Mouse (Mus musculus): Measurements from ENCODE around the gene Ranbp3l.
"Not testable (repeated sequence)": the region's sequence is repeated elsewhere in the genome, so short reads cannot be mapped to it uniquely, and the experiment has no call there.

The Ranbp3l gene

GRCm38 (mm10) chr15:8967573-8968228, at the start of gene Ranbp3l:
Gene Ranbp3l, plus strand, starts transcription at chr15:8967949.
- no peak for DNase-seq (ENCODE audit: extremely low read depth, low read depth)

GRCm38 (mm10) chr15:8930061-8930460, 37.7 kb upstream of the Ranbp3l start:
- no peak for DNase-seq (ENCODE audit: extremely low read depth, low read depth)

- DNase-seq (ENCODE audit: extremely low read depth, low read depth): no peak
Measured at GRCm38 (mm10) chr15:8936911-8937310, 30.8 kb upstream of the Ranbp3l start.

- no peak for DNase-seq (ENCODE audit: extremely low read depth, low read depth)
Measured at GRCm38 (mm10) chr15:8940861-8941260, 26.9 kb upstream of the Ranbp3l start.

DNA sequence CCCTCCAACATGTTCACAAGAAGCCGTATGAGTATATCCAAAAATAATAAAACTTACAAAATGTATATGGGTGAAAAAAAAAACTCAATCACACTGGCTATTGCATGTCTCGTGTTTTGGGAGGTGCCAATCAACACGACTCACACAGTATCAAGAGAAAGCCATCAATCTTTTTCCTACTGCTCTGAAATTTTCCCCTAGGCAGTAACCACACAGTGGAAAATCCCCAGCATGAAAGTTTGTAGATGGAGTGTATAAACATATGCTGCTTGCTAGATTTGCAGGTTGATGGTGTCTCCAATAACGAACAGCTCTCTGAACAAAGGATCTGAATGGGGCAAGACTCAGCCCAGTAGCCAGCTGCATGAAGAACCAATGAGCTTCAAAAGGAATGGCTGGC, 16.9 kb upstream of the Ranbp3l start:
- no peak for DNase-seq (ENCODE audit: extremely low read depth, low read depth)

DNA sequence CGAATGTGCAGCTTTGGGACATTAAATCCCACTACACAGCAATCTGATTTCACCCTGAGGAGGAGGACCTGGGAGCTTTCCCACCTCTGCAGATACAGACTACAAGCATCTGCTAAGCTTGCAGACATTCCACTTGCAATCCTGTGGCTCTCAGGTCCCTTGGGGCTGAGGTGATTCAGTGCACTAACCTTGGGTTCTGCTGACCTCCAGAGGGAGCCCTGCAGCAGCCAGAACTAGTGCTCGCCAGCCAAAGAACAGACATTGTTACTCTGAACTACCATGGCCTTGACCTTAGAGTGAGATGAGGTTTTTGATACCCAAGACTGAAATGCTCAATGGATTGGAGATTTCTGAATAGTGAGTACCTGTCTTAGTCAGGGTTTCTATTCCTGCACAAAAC, 4.4 kb upstream of the Ranbp3l start:
- no peak for DNase-seq (ENCODE audit: extremely low read depth, low read depth)

GRCm38 (mm10) chr15:8968229-8968595, 463 bp downstream of the Ranbp3l start:
- no peak for DNase-seq (ENCODE audit: extremely low read depth, low read depth)

- DNase-seq (ENCODE audit: extremely low read depth, low read depth): no peak
Measured at GRCm38 (mm10) chr15:8969061-8969635, 1.4 kb downstream of the Ranbp3l start.

DNA sequence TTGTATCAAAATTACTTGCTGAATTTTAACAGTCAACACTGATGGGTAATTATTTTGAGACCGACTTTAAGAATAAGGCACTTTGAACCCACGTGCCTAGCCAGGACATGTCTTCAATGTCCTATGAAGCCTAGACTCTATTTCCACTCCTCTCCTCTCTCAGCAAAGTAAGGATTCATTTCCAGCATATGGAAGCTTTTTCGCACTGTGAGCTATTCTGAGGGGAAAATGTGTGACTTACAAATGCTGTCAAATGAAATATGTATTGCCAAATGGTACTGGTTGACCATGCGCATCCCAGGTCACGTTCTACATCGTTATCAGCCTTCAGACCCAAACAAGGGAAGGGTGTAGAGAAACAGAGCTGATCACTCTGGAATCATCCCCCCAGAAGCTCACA, 23.5 kb downstream of the Ranbp3l start:
- DNase-seq (ENCODE audit: extremely low read depth, low read depth): no peak

GRCm38 (mm10) chr15:8991859-8992838, 24.4 kb downstream of the Ranbp3l start:
- peak; percentile 40 for DNase-seq (ENCODE audit: extremely low read depth, low read depth)

GRCm38 (mm10) chr15:8994608-8995277, 27.0 kb downstream of the Ranbp3l start:
- no peak for DNase-seq (ENCODE audit: extremely low read depth, low read depth)

- no peak for DNase-seq (ENCODE audit: extremely low read depth, low read depth)
Measured at GRCm38 (mm10) chr15:8995490-8995889, 27.7 kb downstream of the Ranbp3l start.

DNA sequence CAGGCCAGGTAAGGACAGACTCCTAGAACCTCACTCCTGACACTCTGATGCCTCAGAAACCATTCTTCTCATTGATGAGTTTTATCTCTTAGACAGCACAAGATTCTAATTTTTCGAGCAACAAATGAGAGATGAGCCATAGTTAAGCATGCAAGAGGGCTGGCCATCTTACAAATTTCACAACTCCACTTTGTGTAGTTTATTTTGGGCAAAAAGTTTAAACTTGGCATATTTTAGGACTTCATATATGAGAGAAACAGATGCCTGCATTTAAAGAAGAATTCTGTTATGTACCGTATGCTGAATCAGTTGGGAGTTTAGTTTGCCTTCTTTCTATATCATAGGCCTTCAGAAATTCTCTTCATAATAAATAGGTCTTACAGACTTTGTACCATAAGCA, 35.0 kb downstream of the Ranbp3l start:
- no peak for DNase-seq (ENCODE audit: extremely low read depth, low read depth)

DNA sequence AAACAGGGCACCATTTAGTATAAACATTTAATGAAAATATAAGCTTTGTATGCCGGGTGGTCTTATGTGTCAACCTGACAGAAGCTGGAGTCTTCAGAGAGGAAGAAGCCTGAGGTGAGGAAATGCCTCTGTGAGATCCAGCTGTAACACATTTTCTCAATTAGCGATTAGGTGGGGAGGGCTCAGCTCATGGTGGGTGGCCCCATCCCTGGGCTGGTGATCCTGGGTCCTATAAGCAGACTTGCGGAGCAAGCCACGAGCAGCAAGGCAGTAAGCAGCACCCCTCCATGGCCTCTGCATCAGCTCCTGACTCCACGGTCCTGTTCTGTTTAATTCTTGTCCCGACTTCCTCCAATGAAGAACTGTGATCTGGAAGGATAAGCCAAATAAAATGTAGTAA, 41.4 kb downstream of the Ranbp3l start:
- no peak for DNase-seq (ENCODE audit: extremely low read depth, low read depth)

DNA sequence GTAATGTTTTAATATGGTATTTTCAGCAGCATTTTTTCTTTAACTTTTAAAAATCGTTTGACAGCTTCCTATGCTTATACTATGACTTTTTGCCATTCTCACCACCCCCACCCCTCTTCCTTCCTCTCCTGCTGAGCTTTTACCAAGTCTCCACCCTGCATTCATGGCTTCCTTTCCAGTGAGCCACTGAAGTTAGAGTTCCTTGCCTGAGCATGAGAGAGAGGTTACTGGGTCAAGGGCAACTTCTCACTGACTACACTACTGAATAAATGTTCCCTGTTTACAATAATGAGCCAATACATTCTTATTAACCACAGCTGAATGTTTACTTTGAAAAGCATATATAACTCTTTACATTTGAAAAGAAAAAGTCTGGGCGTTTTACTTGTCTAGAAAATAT, 46.8 kb downstream of the Ranbp3l start:
- DNase-seq (ENCODE audit: extremely low read depth, low read depth): no peak

- DNase-seq (ENCODE audit: extremely low read depth, low read depth): not testable (repeated sequence)
Measured at GRCm38 (mm10) chr15:9015496-9015895, 47.7 kb downstream of the Ranbp3l start.

DNA sequence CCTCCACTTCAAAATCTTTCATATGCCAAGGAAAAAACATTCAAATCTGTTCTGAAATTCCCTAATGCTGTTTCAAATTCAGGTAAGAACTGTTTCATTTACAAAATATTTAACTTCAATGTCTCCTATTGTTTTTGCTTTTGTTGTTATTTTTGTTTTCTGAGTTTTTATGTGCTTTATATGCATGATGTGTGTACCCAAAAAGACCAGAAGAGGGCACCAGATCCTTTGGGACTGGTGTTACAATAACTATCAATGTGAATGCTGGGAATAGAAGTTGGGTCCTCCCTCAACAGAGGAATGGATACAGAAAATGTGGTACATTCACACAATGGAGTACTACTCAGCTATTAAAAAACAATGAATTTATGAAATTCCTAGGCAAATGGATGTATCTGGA, 88.0 kb downstream of the Ranbp3l start:
- no peak for DNase-seq (ENCODE audit: extremely low read depth, low read depth)

DNA sequence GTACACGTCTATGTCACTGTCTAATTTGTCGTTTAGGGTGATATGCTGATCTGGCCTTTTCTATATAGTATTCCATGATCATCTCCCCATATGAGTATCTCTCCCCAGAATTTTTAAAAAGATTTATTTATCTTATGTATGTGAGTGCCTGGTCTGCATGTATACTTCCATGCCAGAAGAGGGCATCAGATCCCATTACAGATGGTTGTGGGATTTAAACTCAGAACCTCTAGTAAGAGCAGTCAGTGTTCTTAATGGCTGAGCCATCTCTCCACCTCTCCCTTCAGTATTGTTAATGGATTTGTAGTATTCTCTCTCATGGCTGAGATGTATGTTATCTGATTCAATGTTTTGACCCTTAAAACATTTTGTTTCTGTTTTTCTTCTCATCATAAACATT, 92.1 kb downstream of the Ranbp3l start:
- DNase-seq (ENCODE audit: extremely low read depth, low read depth): no peak

GRCm38 (mm10) chr15:9061150-9061882, 93.6 kb downstream of the Ranbp3l start:
- no peak for DNase-seq (ENCODE audit: extremely low read depth, low read depth)

DNA sequence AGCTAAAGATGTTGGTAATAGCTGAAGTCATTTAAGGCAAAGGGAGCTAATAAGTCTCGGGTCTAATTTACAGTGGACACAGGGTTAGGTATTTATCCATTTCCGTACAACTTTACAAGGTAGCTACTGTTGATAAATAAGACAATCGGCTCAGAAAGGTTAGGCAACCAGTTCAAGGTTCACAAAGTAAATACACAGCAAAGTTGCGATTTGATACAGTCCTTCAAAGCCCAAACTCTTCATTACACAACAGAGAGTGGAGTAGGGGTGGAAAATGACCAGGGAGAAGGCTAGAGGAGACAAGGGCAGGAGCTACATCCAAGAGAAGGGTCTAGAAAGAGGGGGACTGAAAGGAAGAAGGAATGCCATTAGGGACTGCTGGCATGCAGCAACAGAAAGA, 101.1 kb downstream of the Ranbp3l start:
- no peak for DNase-seq (ENCODE audit: extremely low read depth, low read depth)

GRCm38 (mm10) chr15:9070353-9070752, 102.6 kb downstream of the Ranbp3l start:
- DNase-seq (ENCODE audit: extremely low read depth, low read depth): peak; percentile 48
